Mouse (Mus musculus) kidney, adult 2 months (tissue): Measurements from ENCODE around the gene Ghdc. TPM values are rescaled to one million over a fixed set of nuclear protein-coding genes. Genes with fewer than 3 reads are reported as not detected.
A peak's percentile ranks its signal among the peaks of the same experiment; 100 is the strongest.

Source experiments
- DNase-seq: peaks from one replicate; pipeline ENCODE4 v3.0.0; 2021
- H3K27ac ChIP-seq: fragments of 200-500 bp; 2 replicates; pipeline ENCODE4 v1.5.1; 2012; ENCODE audit warnings: low read depth, low read length, control low read depth, inconsistent platforms; ENCODE audit not compliant: insufficient read depth
- H3K27me3 ChIP-seq: fragments of 200-500 bp; replicated peaks from 2 replicates; pipeline ENCODE4 v1.6.1; 2012; ENCODE audit warnings: mild to moderate bottlenecking, moderate library complexity, low read length, inconsistent platforms; ENCODE audit not compliant: control insufficient read depth, insufficient read depth
- H3K36me3 ChIP-seq: fragments of 200-500 bp; 2 replicates; pipeline ENCODE4 v1.6.1; 2012; ENCODE audit warnings: mild to moderate bottlenecking, moderate library complexity, low read length, inconsistent platforms; ENCODE audit not compliant: control insufficient read depth, insufficient read depth
- H3K4me1 ChIP-seq: fragments of 200-500 bp; 2 replicates; pipeline ENCODE4 v1.6.1; 2011; ENCODE audit warnings: low read length; ENCODE audit not compliant: control insufficient read depth, insufficient read depth
- H3K4me3 ChIP-seq: fragments of 200-500 bp; 2 replicates; pipeline ENCODE4 v1.5.1; 2011; ENCODE audit warnings: mild to moderate bottlenecking, low read depth, low read length, control low read depth; ENCODE audit not compliant: insufficient read depth
- CTCF ChIP-seq: fragments of 200-500 bp; conservative IDR thresholded peaks from 2 replicates; pipeline ENCODE4 v1.5.1; 2011; ENCODE audit warnings: low read depth, mild to moderate bottlenecking, control low read depth, low read length, moderate library complexity, mixed read lengths; ENCODE audit not compliant: insufficient read depth, insufficient read length
- POLR2A ChIP-seq: fragments of 200-500 bp; IDR thresholded peaks from one replicate; pipeline ENCODE4 v1.6.1; 2011; ENCODE audit warnings: low read depth, low read length, control low read depth
- WGBS: fragments of 180-500 bp; shearing (Covaris S2); methylation state at CpG from one replicate; pipeline ENCODE4 v1.1.7; 2018; 5-methylcytosine and 5-hydroxymethylcytosine counted together
- polyA plus RNA-seq: library from polyadenylated mRNA; depleted of rRNA; stranded (reverse); fragments of >200 nt; gene quantifications from 2 replicates; pipeline ENCODE4 v1.2.3, GENCODE M21; 2012

Gene Ghdc
- polyA plus RNA-seq, 1 experiment, result 30.4 TPM

GRCm38 (mm10) chr11:100747114-100747513, 23.6 kb downstream of the Ghdc start:
- no peak for DNase-seq
- no peaks in the 10 kb centered on the region for H3K36me3 ChIP-seq
- no peaks in the 10 kb centered on the region for H3K27me3 ChIP-seq
- no peaks in the 10 kb centered on the region for H3K4me1 ChIP-seq
- H3K4me3 ChIP-seq, result no peak overlapping the region
- TF ChIP-seq POLR2A (no peak), CTCF (no peak)
- H3K27ac ChIP-seq, result no peak overlapping the region
- 68% methylated on average over 5 of the region's 5 CpGs for WGBS

- Histone ChIP-seq H3K4me1 (no peaks in the 10 kb centered on the region), H3K36me3 (no peaks in the 10 kb centered on the region), H3K27me3 (no peaks in the 10 kb centered on the region), H3K4me3 (no peak overlapping the region), H3K27ac (no peak overlapping the region)
- no peak for TF ChIP-seq POLR2A
- TF ChIP-seq CTCF, result no peak
- DNase-seq, result no peak
- WGBS, result 81% methylated on average over 10 of the region's 10 CpGs
These were observed 24.2 kb downstream of the Ghdc start for GRCm38 (mm10) chr11:100746546-100746945.

GRCm38 (mm10) chr11:100745085-100745484, 25.7 kb downstream of the Ghdc start:
- Histone ChIP-seq H3K4me1 (no peaks in the 10 kb centered on the region), H3K4me3 (no peak overlapping the region), H3K36me3 (no peaks in the 10 kb centered on the region), H3K27me3 (no peaks in the 10 kb centered on the region), H3K27ac (no peak overlapping the region)
- WGBS, result 19% methylated on average over 6 of the region's 6 CpGs
- DNase-seq, result peak; percentile 56
- TF ChIP-seq POLR2A, result no peak
- peak; percentile 68 for TF ChIP-seq CTCF

GRCm38 (mm10) chr11:100741348-100741747, 29.4 kb downstream of the Ghdc start:
- H3K4me1 ChIP-seq, result peaks cover 7% of the 10 kb centered on the region; the same call in 1 of the 2 replicates
- DNase-seq, result peak; percentile 89
- no peaks in the 10 kb centered on the region for H3K36me3 ChIP-seq
- H3K4me3 ChIP-seq, result no peak overlapping the region
- H3K27ac ChIP-seq, result no peak overlapping the region
- no peaks in the 10 kb centered on the region for H3K27me3 ChIP-seq
- 44% methylated on average over 6 of the region's 6 CpGs for WGBS
- TF ChIP-seq POLR2A (no peak), CTCF (no peak)

GRCm38 (mm10) chr11:100738749-100739148, 32.0 kb downstream of the Ghdc start:
- H3K27me3 ChIP-seq, result no peaks in the 10 kb centered on the region
- TF ChIP-seq POLR2A, result no peak
- no peak for TF ChIP-seq CTCF
- H3K27ac ChIP-seq, result no peak overlapping the region
- WGBS, result 17% methylated on average over 5 of the region's 5 CpGs
- DNase-seq, result no peak
- no peaks in the 10 kb centered on the region for H3K36me3 ChIP-seq
- no peak overlapping the region for H3K4me3 ChIP-seq
- peaks cover 14% of the 10 kb centered on the region; the same call in 1 of the 2 replicates for H3K4me1 ChIP-seq

- peak; percentile 100 for DNase-seq
- peaks cover 14% of the 10 kb centered on the region; the same call in 1 of the 2 replicates for H3K4me1 ChIP-seq
- no peaks in the 10 kb centered on the region for H3K27me3 ChIP-seq
- peak within 1 kb of the TSS; percentile 81 for H3K27ac ChIP-seq
- peak within 1 kb of the TSS; percentile 84 for H3K4me3 ChIP-seq
- WGBS, result under 1% methylated on average over 39 of the region's 39 CpGs
- no peaks in the 10 kb centered on the region for H3K36me3 ChIP-seq
- TF ChIP-seq CTCF (0 out of 2 replicates have a peak, but pooled peaks have one; percentile 20), POLR2A (peak; percentile 53)
These were observed 32.6 kb downstream of the Ghdc start, which contains the start of gene Rab5c for GRCm38 (mm10) chr11:100738066-100738604. Rab5c (minus strand) TSS chr11:100738215.

GRCm38 (mm10) chr11:100737105-100737733, 33.5 kb downstream of the Ghdc start:
- WGBS, result under 1% methylated on average over 13 of the region's 13 CpGs

GRCm38 (mm10) chr11:100736746-100737080, 34.0 kb downstream of the Ghdc start:
- TF ChIP-seq POLR2A (no peak), CTCF (no peak)
- Histone ChIP-seq H3K36me3 (no peaks in the 10 kb centered on the region), H3K27ac (peak overlapping the region; percentile 81), H3K4me3 (peak overlapping the region; percentile 84), H3K4me1 (peaks cover 22% of the 10 kb centered on the region; the same call in 1 of the 2 replicates), H3K27me3 (no peaks in the 10 kb centered on the region)
- DNase-seq, result peak; percentile 75
- 41% methylated on average over 4 of the region's 4 CpGs for WGBS

More at GRCm38 (mm10) chr11:100737105-100737733, 33.5 kb downstream of the Ghdc start:
- peak overlapping the region; percentile 81 for H3K27ac ChIP-seq
- H3K4me1 ChIP-seq, result peaks cover 17% of the 10 kb centered on the region; the same call in 1 of the 2 replicates
- no peaks in the 10 kb centered on the region for H3K27me3 ChIP-seq
- H3K4me3 ChIP-seq, result peak overlapping the region; percentile 84
- H3K36me3 ChIP-seq, result no peaks in the 10 kb centered on the region
- TF ChIP-seq POLR2A (no peak), CTCF (no peak)
- peak; percentile 53 for DNase-seq
